Mouse (Mus musculus) T-helper 1 cell (primary cell): ENCODE data around the gene Gm597.

ENCODE experiments used
- in situ Hi-C: fragments of 300-600 bp; cut with MboI, MseI; formaldehyde crosslinking; loops from one replicate; pipeline ENCODE4 v1.15.1; 2025; ENCODE audit warnings: high pct_unique_total_duplicates

Gene Gm597

GRCm38 (mm10) chr1:28780152-28780551, at the start of gene Gm597:
Gm597 (minus strand) TSS chr1:28780252.
- in situ Hi-C loops, result no loop called here

- in situ Hi-C loops, result no loop called here
These were observed 27.6 kb upstream of the Gm597 start for GRCm38 (mm10) chr1:28807689-28808088.

- in situ Hi-C loops, result no loop called here
These were observed 26.6 kb upstream of the Gm597 start for GRCm38 (mm10) chr1:28806618-28807017.

- in situ Hi-C loops, result no loop called here
These were observed 20.8 kb upstream of the Gm597 start for GRCm38 (mm10) chr1:28800881-28801280.
